Mouse (Mus musculus) retina, postnatal 7 days (tissue): Measurements from ENCODE around the gene Gm10377.
"Not testable (repeated sequence)": the region's sequence is repeated elsewhere in the genome, so short reads cannot be mapped to it uniquely, and the experiment has no call there.

Experiments used
- DNase-seq: peaks from one replicate; pipeline ENCODE4 v3.0.0-alpha.2; 2012; ENCODE audit warnings: low read depth, low spot score

The Gm10377 gene

GRCm38 (mm10) chr14:42797887-42798286 is at the start of gene Gm10377:
Gene Gm10377 (minus strand): TSS chr14:42797987.
- DNase-seq: not testable (repeated sequence)

- DNase-seq: not testable (repeated sequence)
Observed at GRCm38 (mm10) chr14:42768721-42769120, 29.1 kb downstream of the Gm10377 start, which contains the start of gene Gm3015. Gene Gm3015 (minus strand): TSS chr14:42768821.
